Mouse (Mus musculus) cerebellum, postnatal 14 days (tissue): ENCODE measurements at regions not wholly inside any gene's neighbourhood (a gene's known extent, or its start where the extent isn't known, plus 50 kb on each side); places are given as distances from the start of the nearest gene placed in this dataset.
A peak's percentile ranks its signal among the peaks of the same experiment; 100 is the strongest.
"Not testable (repeated sequence)": the region's sequence is repeated elsewhere in the genome, so short reads cannot be mapped to it uniquely, and the experiment has no call there.

ENCODE experiments used
- DNase-seq, 2 experiments: peaks; one replicate each; pipeline ENCODE4 v3.0.0; 2021; ENCODE audit warnings: mixed read lengths in 2 of 2

GRCm38 (mm10) chr6:60657117-60657911, 172.3 kb downstream of the Snca start:
- DNase-seq = no peak

- DNase-seq = not testable (repeated sequence)
Observed at GRCm38 (mm10) chr6:60646983-60647617, 182.6 kb downstream of the Snca start.

- DNase-seq = no peak
Observed at GRCm38 (mm10) chr6:60642251-60642650, 187.4 kb downstream of the Snca start.

GRCm38 (mm10) chr6:60616313-60616712, 213.3 kb downstream of the Snca start:
- DNase-seq = no peak

- peak in 1 of 2 experiments; percentile 3 for DNase-seq
Observed at GRCm38 (mm10) chr6:60600201-60600600, 229.5 kb downstream of the Snca start.

GRCm38 (mm10) chr6:60564261-60564660, 265.4 kb downstream of the Snca start:
- peak; percentile 6 to 7 for DNase-seq

- DNase-seq = peak; percentile 43 to 58
Observed at GRCm38 (mm10) chr6:60555590-60556235, 273.9 kb downstream of the Snca start.
